Mouse (Mus musculus) intestine, embryonic 16.5 days (tissue): ENCODE data around the gene Lgr6. TPM values are rescaled to one million over a fixed set of nuclear protein-coding genes. Genes with fewer than 3 reads are reported as not detected.
"Not testable (repeated sequence)": the region's sequence is repeated elsewhere in the genome, so short reads cannot be mapped to it uniquely, and the experiment has no call there.

Experiments
- ATAC-seq: fragments of 200-750 bp; cut with Nextera tagmentation; 2 replicates; pipeline ENCODE4 v1.8.0; 2017; ENCODE audit warnings: moderate TSS enrichment, moderate library complexity
- H3K27ac ChIP-seq: fragments of 300-500 bp; sonication (generic); 2 replicates; pipeline ENCODE4 v1.5.1; 2014; ENCODE audit warnings: mild to moderate bottlenecking, low read length
- H3K27me3 ChIP-seq: fragments of 300-500 bp; sonication (generic); replicated peaks from 2 replicates; pipeline ENCODE4 v1.6.1; 2014; ENCODE audit warnings: low read length, control low read depth, mixed read lengths; ENCODE audit not compliant: control insufficient read depth, insufficient read depth
- H3K36me3 ChIP-seq: fragments of 300-500 bp; sonication (generic); 2 replicates; pipeline ENCODE4 v1.6.1; 2014; ENCODE audit warnings: low read length, control low read depth; ENCODE audit not compliant: control insufficient read depth, insufficient read depth
- H3K4me1 ChIP-seq: fragments of 300-500 bp; sonication (generic); 2 replicates; pipeline ENCODE4 v1.6.1; 2014; ENCODE audit warnings: low read length, control low read depth, mixed read lengths; ENCODE audit not compliant: control insufficient read depth, insufficient read depth
- H3K4me2 ChIP-seq: fragments of 300-500 bp; sonication (generic); 2 replicates; pipeline ENCODE4 v1.6.1; 2014; ENCODE audit warnings: low read depth, low read length, control low read depth
- H3K4me3 ChIP-seq: fragments of 300-500 bp; sonication (generic); 2 replicates; pipeline ENCODE4 v1.5.1; 2014; ENCODE audit warnings: mild to moderate bottlenecking, low read length
- H3K9ac ChIP-seq: fragments of 300-500 bp; sonication (generic); 2 replicates; pipeline ENCODE4 v1.6.1; 2014; ENCODE audit warnings: low read depth, low read length
- H3K9me3 ChIP-seq: fragments of 300-500 bp; sonication (generic); 2 replicates; pipeline ENCODE4 v1.6.1; 2016; ENCODE audit warnings: low read length, control low read depth; ENCODE audit not compliant: control insufficient read depth
- WGBS: fragments of 180-500 bp; shearing (Covaris S2); extraction: QIAGEN DNeasy Blood & Tissue Kit; methylation state at CpG from one replicate; pipeline ENCODE4 v1.1.7; 2014; 5-methylcytosine and 5-hydroxymethylcytosine counted together
- polyA plus RNA-seq: library from polyadenylated mRNA; unstranded; fragments of >200 nt; fragmentation: Nextera tagmentation; extraction: Ambion mirVana; gene quantifications from 2 replicates; pipeline ENCODE4 v1.2.1, GENCODE M21; 2015

Gene Lgr6
- polyA plus RNA-seq, 1 experiment from 2014 or later = 0.43 TPM

DNA sequence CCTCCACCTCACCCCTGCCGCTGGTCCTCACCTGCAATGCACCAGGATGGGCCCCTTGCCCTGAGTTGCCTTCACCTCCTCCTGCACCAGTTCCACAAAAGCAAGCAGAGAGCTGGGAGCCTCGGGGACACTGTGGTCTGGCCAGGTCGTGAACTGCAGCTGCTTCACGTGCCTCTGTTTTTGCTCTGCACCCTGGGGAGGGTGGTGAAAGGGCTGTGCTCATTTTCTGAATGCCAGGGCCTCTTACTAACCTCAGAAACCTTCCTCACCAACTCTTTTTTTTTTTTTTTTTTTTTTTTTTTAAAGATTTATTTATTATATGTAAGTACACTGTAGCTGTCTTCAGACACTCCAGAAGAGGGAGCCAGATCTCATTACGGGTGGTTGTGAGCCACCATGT, 6.2 kb upstream of the Lgr6 start:
- WGBS = 57% methylated on average over 4 of the region's 5 CpGs
- H3K9me3 ChIP-seq, H3K27me3 ChIP-seq, ATAC-seq, H3K4me3 ChIP-seq, H3K27ac ChIP-seq, H3K9ac ChIP-seq, H3K4me2 ChIP-seq, H3K4me1 ChIP-seq, H3K36me3 ChIP-seq: not testable (repeated sequence)

DNA sequence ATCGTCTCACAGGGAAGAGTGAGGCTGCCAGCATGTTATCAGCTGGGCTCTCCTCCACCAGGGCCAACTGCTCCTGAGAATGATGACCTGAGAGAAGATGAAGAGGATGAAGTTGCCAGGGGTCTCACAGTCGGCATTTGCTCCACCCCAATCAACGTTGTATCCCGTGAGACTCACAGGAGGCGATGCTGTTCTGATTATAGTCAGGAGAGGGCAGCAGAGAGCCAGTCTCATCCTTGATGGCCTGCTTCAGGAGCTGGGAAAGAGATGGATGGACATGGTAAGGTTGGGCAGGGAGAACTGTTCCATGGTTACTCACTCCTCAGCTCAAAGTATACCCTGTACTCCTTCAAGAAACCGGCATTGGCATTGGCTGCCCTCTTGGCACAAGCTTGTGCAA, 5.0 kb upstream of the Lgr6 start:
- Histone ChIP-seq H3K27ac (no peak overlapping the region), H3K4me2 (no peak overlapping the region), H3K36me3 (no peaks in the 10 kb centered on the region), H3K4me1 (peaks cover 4% of the 10 kb centered on the region; the same call in 1 of the 2 replicates), H3K9me3 (no peaks in the 10 kb centered on the region), H3K27me3 (peaks cover 14% of the 10 kb centered on the region), H3K9ac (no peak overlapping the region), H3K4me3 (no peak overlapping the region)
- no peak for ATAC-seq
- 20% methylated on average over 6 of the region's 6 CpGs for WGBS

DNA sequence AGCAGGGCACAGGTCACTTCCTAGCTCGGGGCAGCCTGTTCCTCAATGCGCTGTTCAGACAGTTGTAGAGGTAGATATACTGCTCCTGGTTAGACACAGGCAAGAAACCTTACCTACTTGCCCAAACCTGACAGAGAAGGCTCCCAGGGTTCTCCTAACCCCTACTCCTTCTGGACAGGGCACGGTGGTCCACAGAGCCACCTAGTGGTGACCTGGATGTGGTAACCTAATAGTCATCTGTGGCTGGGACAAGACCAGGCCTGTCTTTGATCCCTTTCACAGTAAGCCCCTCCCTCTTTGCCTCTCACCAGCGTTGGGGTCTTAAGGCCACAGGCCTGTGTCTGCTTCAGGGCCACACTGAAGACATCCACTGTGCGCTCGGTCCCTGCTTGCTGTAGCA, 3.5 kb upstream of the Lgr6 start:
- Histone ChIP-seq H3K27ac (no peak overlapping the region), H3K9me3 (no peaks in the 10 kb centered on the region), H3K4me1 (peaks cover 8% of the 10 kb centered on the region), H3K4me2 (no peak overlapping the region), H3K9ac (no peak overlapping the region), H3K27me3 (peaks cover 28% of the 10 kb centered on the region), H3K4me3 (no peak overlapping the region), H3K36me3 (no peaks in the 10 kb centered on the region)
- no peak for ATAC-seq
- whole genome bisulfite sequencing = 46% methylated on average over 6 of the region's 6 CpGs

DNA sequence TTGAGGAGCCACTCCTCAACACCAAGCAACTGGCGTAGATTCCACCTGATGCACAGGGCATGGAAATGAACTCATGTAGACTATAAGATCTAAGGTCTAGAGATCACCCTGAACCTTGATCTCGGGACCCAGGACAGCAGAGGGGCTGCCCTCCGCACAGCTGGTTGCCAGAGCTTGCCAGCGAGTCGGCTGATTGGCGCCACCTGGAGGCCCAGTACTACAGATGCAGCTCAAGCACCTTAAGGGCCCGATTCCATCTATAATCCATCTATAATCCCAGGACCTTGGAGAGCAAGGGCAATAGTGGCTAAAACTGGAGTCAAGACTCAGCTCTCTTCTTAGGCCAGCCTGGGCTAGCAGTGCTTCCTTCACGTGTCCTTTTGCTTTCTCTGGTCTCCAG, 875 bp upstream of the Lgr6 start:
- no peak overlapping the region for H3K9ac ChIP-seq
- 1% methylated on average over 8 of the region's 8 CpGs for WGBS
- peaks cover 37% of the 10 kb centered on the region for H3K27me3 ChIP-seq
- H3K27ac ChIP-seq = no peak overlapping the region
- H3K4me1 ChIP-seq = peaks cover 8% of the 10 kb centered on the region
- peak; percentile 26 for ATAC-seq
- no peaks in the 10 kb centered on the region for H3K9me3 ChIP-seq
- H3K4me2 ChIP-seq = no peak overlapping the region
- H3K36me3 ChIP-seq = no peaks in the 10 kb centered on the region
- no peak overlapping the region for H3K4me3 ChIP-seq

DNA sequence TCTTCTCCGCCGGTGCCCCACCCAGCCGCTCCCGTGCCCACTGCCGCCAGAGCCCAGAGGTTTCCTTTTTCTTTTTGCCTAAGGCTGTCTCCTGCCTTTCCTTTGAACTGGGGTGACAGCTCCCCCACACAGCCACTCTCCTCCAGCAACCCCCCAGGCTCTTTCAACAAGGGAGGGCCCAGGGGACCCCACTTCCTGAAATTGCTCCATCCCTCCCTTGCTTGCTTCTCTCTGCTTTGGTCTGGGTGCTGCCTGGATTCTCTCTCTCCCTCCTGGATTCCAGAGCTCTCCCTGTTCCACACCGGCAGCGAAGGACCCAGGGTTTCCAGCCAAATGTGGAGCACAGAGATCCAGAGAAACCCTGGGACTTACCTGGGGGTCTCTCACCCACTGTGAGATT, 4.7 kb downstream of the Lgr6 start:
- Histone ChIP-seq H3K4me2 (no peak overlapping the region), H3K4me1 (peaks cover 7% of the 10 kb centered on the region), H3K4me3 (no peak overlapping the region), H3K9ac (no peak overlapping the region), H3K9me3 (no peaks in the 10 kb centered on the region), H3K36me3 (no peaks in the 10 kb centered on the region), H3K27me3 (peaks cover 33% of the 10 kb centered on the region), H3K27ac (no peak overlapping the region)
- ATAC-seq = no peak
- WGBS = 51% methylated on average over 7 of the region's 7 CpGs

DNA sequence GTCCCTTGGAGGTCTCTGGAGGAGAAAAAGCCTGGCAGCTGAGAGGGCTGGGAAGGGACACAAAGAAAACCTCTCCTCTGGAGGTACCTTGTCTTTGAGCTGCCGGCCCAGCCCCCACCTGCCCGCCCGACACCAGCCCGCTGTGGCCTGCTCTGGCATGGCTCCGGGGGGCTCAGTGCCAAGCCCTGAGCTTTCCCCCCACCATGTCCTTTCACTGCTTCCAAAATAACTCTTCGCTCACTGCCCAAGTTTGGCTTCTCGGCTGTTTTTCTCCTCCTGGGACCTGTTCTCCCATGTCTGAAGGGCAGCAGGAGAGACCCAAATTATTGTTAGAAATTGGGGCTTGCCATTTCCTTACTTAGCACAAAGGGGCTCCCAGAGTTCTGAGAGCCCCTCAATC, 6.6 kb downstream of the Lgr6 start:
- 95% methylated on average over 7 of the region's 7 CpGs for WGBS
- no peak for ATAC-seq

DNA sequence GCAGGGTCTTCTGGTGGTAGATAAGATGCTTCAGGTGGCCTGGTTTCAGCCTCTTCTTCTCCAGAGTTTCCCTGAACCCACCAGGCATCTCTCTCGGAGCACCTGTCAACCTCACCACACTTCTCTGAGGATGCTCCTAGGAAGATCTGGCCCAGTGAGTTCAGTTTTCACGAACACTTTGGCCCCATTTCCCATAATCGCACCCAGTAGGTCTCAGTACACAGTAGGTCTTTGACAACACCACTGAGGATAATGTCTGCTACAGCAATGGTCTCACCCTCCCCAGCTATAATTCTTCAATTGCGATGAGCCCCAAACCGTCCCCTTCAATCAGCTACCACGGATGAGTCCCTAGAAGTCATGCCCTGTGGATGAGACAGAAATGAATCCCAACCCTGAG, 7.6 kb downstream of the Lgr6 start:
- no peak overlapping the region for H3K27ac ChIP-seq
- no peaks in the 10 kb centered on the region for H3K9me3 ChIP-seq
- no peak overlapping the region for H3K4me3 ChIP-seq
- no peak for ATAC-seq
- no peak overlapping the region for H3K4me2 ChIP-seq
- H3K9ac ChIP-seq = no peak overlapping the region
- no peaks in the 10 kb centered on the region for H3K4me1 ChIP-seq
- H3K36me3 ChIP-seq = no peaks in the 10 kb centered on the region
- peaks cover 7% of the 10 kb centered on the region; the same call in 1 of the 2 replicates for H3K27me3 ChIP-seq
- 92% methylated on average over 6 of the region's 6 CpGs for WGBS

More for the DNA sequence above, 6.6 kb downstream of the Lgr6 start:
- Histone ChIP-seq H3K36me3 (no peaks in the 10 kb centered on the region), H3K4me1 (no peaks in the 10 kb centered on the region), H3K9me3 (no peaks in the 10 kb centered on the region), H3K27me3 (peaks cover 14% of the 10 kb centered on the region; the same call in 1 of the 2 replicates), H3K4me3 (no peak overlapping the region), H3K9ac (no peak overlapping the region), H3K27ac (no peak overlapping the region), H3K4me2 (no peak overlapping the region)

DNA sequence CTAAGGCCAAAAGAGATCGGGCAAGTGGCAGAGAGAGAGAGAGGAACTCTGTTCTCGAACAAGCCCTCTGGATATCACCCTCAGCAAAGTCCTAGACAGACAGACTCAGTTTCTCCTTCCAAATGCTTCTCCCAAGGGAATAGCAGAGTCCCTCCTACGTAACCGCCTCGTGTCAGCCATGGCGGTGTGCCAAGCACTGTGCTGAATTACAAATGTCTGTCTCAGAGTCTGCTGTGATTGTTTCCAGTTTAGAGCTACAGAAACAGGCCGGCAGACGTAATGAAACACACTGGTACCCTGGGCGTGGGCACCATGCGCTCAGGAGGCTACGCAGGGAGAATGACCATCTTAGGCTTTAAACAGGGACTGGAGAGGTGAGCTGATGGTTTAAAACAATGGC, 8.8 kb downstream of the Lgr6 start:
- Histone ChIP-seq H3K9me3 (no peaks in the 10 kb centered on the region), H3K4me2 (no peak overlapping the region), H3K4me1 (no peaks in the 10 kb centered on the region), H3K4me3 (no peak overlapping the region), H3K27ac (no peak overlapping the region), H3K9ac (no peak overlapping the region), H3K36me3 (no peaks in the 10 kb centered on the region), H3K27me3 (peaks cover 7% of the 10 kb centered on the region; the same call in 1 of the 2 replicates)
- WGBS = 74% methylated on average over 11 of the region's 11 CpGs
- ATAC-seq = no peak

DNA sequence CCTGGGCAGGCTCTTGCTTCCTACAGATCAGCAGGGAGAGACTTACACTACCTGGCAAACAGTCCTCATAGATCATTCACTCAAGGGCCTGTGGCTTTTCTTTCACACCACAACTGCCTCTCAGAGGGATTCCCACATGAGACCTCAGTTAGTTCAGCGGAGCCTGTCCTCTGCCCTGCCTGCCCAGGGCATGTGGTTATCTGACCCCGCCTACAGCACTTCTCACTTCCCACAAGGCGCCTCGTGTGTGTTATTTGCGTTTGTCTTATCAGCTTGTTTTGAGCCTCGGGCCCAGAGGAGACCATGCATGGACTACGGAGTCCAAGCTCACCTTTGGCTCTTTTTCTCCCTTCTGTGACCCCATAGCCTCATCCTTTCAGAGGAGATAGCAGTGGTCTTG, 9.9 kb downstream of the Lgr6 start:
- Histone ChIP-seq H3K4me3 (no peak overlapping the region), H3K27me3 (peaks cover 2% of the 10 kb centered on the region; the same call in 1 of the 2 replicates), H3K36me3 (no peaks in the 10 kb centered on the region), H3K4me1 (no peaks in the 10 kb centered on the region), H3K9ac (no peak overlapping the region), H3K9me3 (no peaks in the 10 kb centered on the region), H3K27ac (no peak overlapping the region), H3K4me2 (no peak overlapping the region)
- no peak for ATAC-seq
- WGBS = 35% methylated on average over 7 of the region's 7 CpGs

DNA sequence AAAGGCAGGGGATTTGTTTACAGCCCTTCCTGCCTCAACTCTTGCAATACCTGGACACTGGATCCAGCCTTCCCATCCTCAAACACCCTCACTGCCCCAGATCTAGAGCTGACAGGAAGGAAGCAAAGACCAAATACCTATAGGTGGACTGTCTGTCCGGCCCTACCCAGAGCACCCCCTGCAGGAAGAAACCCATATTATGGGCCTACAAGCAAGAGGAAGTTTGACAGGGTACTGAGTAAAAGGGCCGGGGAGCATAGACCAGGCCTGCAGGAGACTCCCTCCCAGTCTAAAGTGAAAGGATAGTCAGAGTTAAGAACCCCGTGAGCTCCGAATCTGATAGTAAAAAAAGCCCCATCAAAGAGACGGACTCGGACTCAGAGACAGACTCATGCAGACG, 10.4 kb downstream of the Lgr6 start:
- Histone ChIP-seq H3K4me1 (no peaks in the 10 kb centered on the region), H3K9me3 (no peaks in the 10 kb centered on the region), H3K4me3 (no peak overlapping the region), H3K4me2 (no peak overlapping the region), H3K36me3 (no peaks in the 10 kb centered on the region), H3K9ac (no peak overlapping the region), H3K27ac (no peak overlapping the region), H3K27me3 (no peaks in the 10 kb centered on the region)
- 71% methylated on average over 7 of the region's 7 CpGs for WGBS
- no peak for ATAC-seq
